Mouse (Mus musculus): ENCODE results near the gene Cxadr. TPM values are rescaled to one million over a fixed set of nuclear protein-coding genes. Genes with fewer than 3 reads are reported as not detected.

The Cxadr gene
- total and polyA plus RNA-seq, 3 experiments: 0.22 TPM; not detected in 2

DNA sequence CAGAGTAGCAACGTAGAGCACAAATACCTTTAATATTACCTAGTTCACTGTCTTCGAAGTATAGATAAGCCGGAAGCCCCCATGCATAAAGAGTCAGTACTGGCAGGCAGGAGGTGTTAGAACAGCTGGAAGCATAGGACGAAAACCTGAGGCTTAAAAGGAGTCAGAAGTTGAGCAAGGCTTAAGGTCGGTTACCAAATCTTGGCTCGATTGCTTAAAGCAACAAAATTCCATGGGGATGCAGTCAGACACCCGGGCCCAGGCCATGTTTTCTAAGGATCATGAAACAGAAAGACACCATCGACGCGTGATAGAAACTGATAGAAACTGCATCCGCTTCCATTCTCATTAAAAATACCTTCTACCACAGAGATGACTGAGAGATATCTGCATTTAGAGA is 35.5 kb upstream of the Cxadr start:
- ATAC-seq (ENCODE audit: extremely low read depth, insufficient number of reproducible peaks, low FRiP score, poor library complexity, severe bottlenecking): no peak
- no peak for DNase-seq (ENCODE audit: low spot score)
- Histone ChIP-seq H3K36me3 (replicated peaks) (no peaks in the 10 kb centered on the region), H3K4me3 (ENCODE audit: low read depth, low read length) (no peak overlapping the region), H3K4me1 (ENCODE audit: insufficient read depth, low read depth, low read length) (no peaks in the 10 kb centered on the region), H3K9me3 (replicated peaks) (peaks cover 10% of the 10 kb centered on the region), H3K27me3 (ENCODE audit: insufficient read depth, low read length) (no peaks in the 10 kb centered on the region)
- TF ChIP-seq CTCF (IDR thresholded peaks at IDR 0.05; ENCODE audit: low read depth, low read length) (no peak), TAL1 (conservative IDR thresholded peaks at IDR 0.05; ENCODE audit: low read depth, low read length) (no peak)

DNA sequence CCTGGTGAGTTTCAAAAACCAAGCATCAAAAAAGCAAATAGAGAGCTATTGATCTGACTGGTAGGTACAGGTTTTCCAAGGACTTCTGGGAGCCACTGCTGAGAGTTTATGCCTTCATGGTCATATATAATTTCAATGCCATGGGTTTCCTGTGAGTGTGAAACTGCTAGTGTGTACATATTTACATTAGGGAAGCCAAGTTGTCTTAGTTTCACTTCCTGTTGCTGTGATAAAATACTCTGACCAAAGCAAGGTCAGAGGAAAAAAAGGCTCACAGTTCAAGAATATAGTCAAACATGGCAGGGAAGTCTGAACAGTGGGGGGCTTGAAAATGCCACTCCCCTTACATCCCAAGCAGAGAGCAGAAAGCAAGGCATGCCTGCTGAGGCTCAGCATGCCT is 33.8 kb upstream of the Cxadr start:
- TF ChIP-seq TAL1 (conservative IDR thresholded peaks at IDR 0.05; ENCODE audit: low read depth, low read length): no peak
- no peak for TF ChIP-seq GATA2 (IDR thresholded peaks at IDR 0.05; ENCODE audit: borderline replicate concordance, low read depth, low read length)
- no peak for TF ChIP-seq POLR2AphosphoS5 (IDR thresholded peaks at IDR 0.05; ENCODE audit: insufficient replicate concordance, low read depth, low read length)
- TF ChIP-seq CTCF (IDR thresholded peaks at IDR 0.05; ENCODE audit: low read depth, low read length): no peak
- peaks cover 8% of the 10 kb centered on the region for H3K9me3 ChIP-seq (replicated peaks)
- no peaks in the 10 kb centered on the region for H3K4me1 ChIP-seq (ENCODE audit: insufficient read depth, low read depth, low read length)
- no peak overlapping the region for H3K4me3 ChIP-seq (ENCODE audit: low read depth, low read length)
- no peaks in the 10 kb centered on the region for H3K36me3 ChIP-seq (replicated peaks)
- DNase-seq (ENCODE audit: low spot score) (no peak), ATAC-seq (ENCODE audit: extremely low read depth, insufficient number of reproducible peaks, low FRiP score, poor library complexity, severe bottlenecking) (no peak)
- no peaks in the 10 kb centered on the region for H3K27me3 ChIP-seq (ENCODE audit: insufficient read depth, low read length)

DNA sequence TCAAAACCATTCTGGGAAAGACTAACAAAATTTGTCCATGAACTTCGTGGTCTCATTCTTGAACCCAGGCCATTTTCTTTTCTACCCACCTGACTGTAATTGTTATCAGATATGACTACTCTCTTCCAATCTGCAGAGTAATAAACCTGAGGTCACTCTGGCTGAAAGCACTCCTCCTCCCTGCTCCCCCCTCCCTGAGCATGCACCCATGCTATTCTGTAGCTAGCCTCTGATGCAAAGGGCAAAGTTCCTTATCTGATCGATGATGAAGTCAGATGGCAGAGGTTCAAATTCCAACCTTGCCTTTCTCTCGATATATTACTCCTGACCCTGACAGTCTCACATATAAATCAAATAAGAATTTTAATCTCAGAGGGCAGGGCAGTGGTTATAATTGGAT is 33.1 kb upstream of the Cxadr start:
- ATAC-seq (ENCODE audit: extremely low read depth, insufficient number of reproducible peaks, low FRiP score, poor library complexity, severe bottlenecking) (no peak), DNase-seq (ENCODE audit: low spot score) (no peak)
- Histone ChIP-seq H3K4me3 (ENCODE audit: low read depth, low read length) (no peak overlapping the region), H3K36me3 (replicated peaks) (no peaks in the 10 kb centered on the region), H3K4me1 (ENCODE audit: insufficient read depth, low read depth, low read length) (no peaks in the 10 kb centered on the region), H3K9me3 (replicated peaks) (peaks cover 8% of the 10 kb centered on the region), H3K27me3 (ENCODE audit: insufficient read depth, low read length) (no peaks in the 10 kb centered on the region)
- TF ChIP-seq POLR2AphosphoS5 (IDR thresholded peaks at IDR 0.05; ENCODE audit: insufficient replicate concordance, low read depth, low read length) (no peak), CTCF (IDR thresholded peaks at IDR 0.05; ENCODE audit: low read depth, low read length) (no peak), TAL1 (conservative IDR thresholded peaks at IDR 0.05; ENCODE audit: low read depth, low read length) (no peak), GATA2 (IDR thresholded peaks at IDR 0.05; ENCODE audit: borderline replicate concordance, low read depth, low read length) (no peak), GATA1 (IDR thresholded peaks at IDR 0.05; ENCODE audit: borderline replicate concordance, low read length) (no peak)

DNA sequence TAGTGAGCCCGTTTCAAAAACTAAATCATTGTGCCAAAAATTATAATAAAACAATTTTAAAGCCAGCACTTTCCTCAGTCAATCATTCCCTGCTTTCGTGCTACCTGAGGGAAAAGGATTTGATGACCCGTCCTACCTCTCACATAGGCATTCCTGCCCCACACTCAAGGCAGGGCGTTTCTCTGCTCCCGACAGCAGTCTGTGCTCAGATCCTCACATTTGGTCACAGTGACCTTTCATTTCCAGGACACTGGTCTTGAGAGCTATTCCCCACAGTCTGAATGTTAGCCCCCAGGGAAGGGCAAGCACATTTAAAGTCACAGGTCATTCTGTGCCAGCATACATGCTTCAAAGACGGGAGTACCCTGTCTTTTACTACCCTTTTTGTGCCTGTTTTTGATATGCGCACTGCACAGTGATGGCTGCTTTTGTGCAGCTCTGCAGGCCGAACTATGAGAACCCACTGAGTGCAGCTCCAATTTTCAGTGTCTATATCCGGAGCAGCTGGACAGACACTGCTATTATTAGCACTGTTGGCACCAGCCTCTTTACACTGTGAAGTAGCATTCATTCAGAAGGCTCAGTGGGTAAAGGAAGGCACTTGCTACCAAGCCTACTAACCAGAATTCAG is 26.3 kb upstream of the Cxadr start:
- no peak for TF ChIP-seq POLR2AphosphoS5 (IDR thresholded peaks at IDR 0.05; ENCODE audit: insufficient replicate concordance, low read depth, low read length)
- TF ChIP-seq CTCF (IDR thresholded peaks at IDR 0.05; ENCODE audit: low read depth, low read length): no peak
- TF ChIP-seq GATA2 (IDR thresholded peaks at IDR 0.05; ENCODE audit: borderline replicate concordance, low read depth, low read length): no peak
- TF ChIP-seq TAL1 (conservative IDR thresholded peaks at IDR 0.05; ENCODE audit: low read depth, low read length): no peak
- Histone ChIP-seq H3K36me3 (replicated peaks) (no peaks in the 10 kb centered on the region), H3K27me3 (ENCODE audit: insufficient read depth, low read length) (no peaks in the 10 kb centered on the region), H3K4me3 (ENCODE audit: low read depth, low read length) (no peak overlapping the region), H3K9me3 (replicated peaks) (peaks cover 14% of the 10 kb centered on the region), H3K4me1 (ENCODE audit: insufficient read depth, low read depth, low read length) (no peaks in the 10 kb centered on the region)
- DNase-seq (ENCODE audit: low spot score) (no peak), ATAC-seq (ENCODE audit: extremely low read depth, insufficient number of reproducible peaks, low FRiP score, poor library complexity, severe bottlenecking) (no peak)

DNA sequence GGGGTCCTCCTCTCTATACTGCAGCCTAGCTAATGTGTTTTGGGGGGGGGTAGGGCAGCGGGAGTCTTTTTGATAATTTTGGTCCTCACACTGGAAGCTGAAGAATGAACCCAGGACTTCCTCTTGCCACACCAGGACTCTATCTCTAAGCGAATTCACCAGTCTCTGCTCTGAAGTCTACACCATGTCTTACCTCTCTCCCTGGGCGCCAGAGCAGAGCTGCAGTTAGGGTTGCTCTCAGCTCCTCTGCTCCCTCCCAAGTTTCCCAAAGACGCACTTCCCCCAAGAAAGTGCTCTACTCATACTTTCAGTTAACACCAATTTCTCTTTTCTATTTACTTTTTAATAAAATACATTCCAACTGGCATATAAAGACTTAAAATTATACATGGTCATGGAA is 23.7 kb upstream of the Cxadr start:
- DNase-seq (ENCODE audit: low spot score): no peak
- ATAC-seq (ENCODE audit: extremely low read depth, insufficient number of reproducible peaks, low FRiP score, poor library complexity, severe bottlenecking): no peak
- H3K36me3 ChIP-seq (replicated peaks): no peaks in the 10 kb centered on the region
- no peak overlapping the region for H3K4me3 ChIP-seq (ENCODE audit: low read depth, low read length)
- no peaks in the 10 kb centered on the region for H3K4me1 ChIP-seq (ENCODE audit: insufficient read depth, low read depth, low read length)
- no peak for TF ChIP-seq POLR2AphosphoS5 (IDR thresholded peaks at IDR 0.05; ENCODE audit: insufficient replicate concordance, low read depth, low read length)
- no peak for TF ChIP-seq CTCF (IDR thresholded peaks at IDR 0.05; ENCODE audit: low read depth, low read length)
- no peak for TF ChIP-seq GATA1 (IDR thresholded peaks at IDR 0.05; ENCODE audit: borderline replicate concordance, low read length)
- TF ChIP-seq GATA2 (IDR thresholded peaks at IDR 0.05; ENCODE audit: borderline replicate concordance, low read depth, low read length): no peak
- no peak for TF ChIP-seq TAL1 (conservative IDR thresholded peaks at IDR 0.05; ENCODE audit: low read depth, low read length)
- H3K9me3 ChIP-seq (replicated peaks): peaks cover 24% of the 10 kb centered on the region
- H3K27me3 ChIP-seq (ENCODE audit: insufficient read depth, low read length): no peaks in the 10 kb centered on the region

DNA sequence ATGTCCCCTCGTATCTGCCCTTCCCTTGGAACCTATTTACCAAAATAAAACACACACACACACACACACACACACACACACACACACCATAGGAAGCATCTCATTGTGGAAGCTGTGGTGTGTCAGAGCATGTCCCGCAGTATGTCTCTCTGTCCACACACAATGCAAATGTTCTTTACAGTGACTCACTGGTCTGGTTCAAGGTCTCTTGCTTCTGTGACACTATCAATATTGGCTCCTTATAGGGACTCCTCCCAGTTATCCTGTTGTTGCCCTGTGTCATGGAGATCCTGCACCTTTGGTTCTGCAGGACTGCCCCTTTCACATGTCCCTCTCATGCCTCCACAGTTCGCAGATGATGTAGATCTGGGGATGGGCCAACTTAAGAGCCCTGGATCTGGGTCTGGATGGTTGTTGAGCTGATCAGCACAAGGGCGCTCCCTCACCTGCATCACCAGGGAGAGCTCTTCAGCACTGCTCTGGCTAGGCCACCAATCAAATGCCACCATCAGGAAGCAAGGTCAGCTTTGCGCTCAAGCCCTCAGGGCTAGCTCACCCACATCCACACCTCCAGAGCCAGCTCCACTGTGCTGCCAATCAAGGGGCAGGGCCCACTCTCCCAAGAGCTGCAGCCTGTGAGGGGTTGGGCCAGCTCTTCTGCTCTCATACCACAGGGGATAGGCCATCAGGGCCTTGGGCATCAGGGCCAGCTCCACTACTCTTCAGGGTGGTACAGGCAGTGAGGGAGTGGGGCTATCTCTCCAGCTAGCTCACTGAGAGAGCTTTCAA is 21.0 kb upstream of the Cxadr start:
- TF ChIP-seq CTCF (IDR thresholded peaks at IDR 0.05; ENCODE audit: low read depth, low read length) (no peak), GATA1 (IDR thresholded peaks at IDR 0.05; ENCODE audit: borderline replicate concordance, low read length) (no peak), POLR2AphosphoS5 (IDR thresholded peaks at IDR 0.05; ENCODE audit: insufficient replicate concordance, low read depth, low read length) (no peak), TAL1 (conservative IDR thresholded peaks at IDR 0.05; ENCODE audit: low read depth, low read length) (no peak), GATA2 (IDR thresholded peaks at IDR 0.05; ENCODE audit: borderline replicate concordance, low read depth, low read length) (no peak)

More for the DNA sequence above, 21.0 kb upstream of the Cxadr start:
- Histone ChIP-seq H3K4me1 (ENCODE audit: insufficient read depth, low read depth, low read length) (no peaks in the 10 kb centered on the region), H3K4me3 (ENCODE audit: low read depth, low read length) (no peak overlapping the region), H3K27me3 (ENCODE audit: insufficient read depth, low read length) (no peaks in the 10 kb centered on the region), H3K9me3 (replicated peaks) (peaks cover 17% of the 10 kb centered on the region), H3K36me3 (replicated peaks) (no peaks in the 10 kb centered on the region)
- ATAC-seq (ENCODE audit: extremely low read depth, insufficient number of reproducible peaks, low FRiP score, poor library complexity, severe bottlenecking): no peak
- DNase-seq (ENCODE audit: low spot score): no peak

All from G1E (cell line).